Mouse (Mus musculus): Measurements from ENCODE around the gene Duox1.
"Not testable (repeated sequence)": the region's sequence is repeated elsewhere in the genome, so short reads cannot be mapped to it uniquely, and the experiment has no call there.

Gene Duox1

GRCm38 (mm10) chr2:122374012-122374411, 58.5 kb downstream of the Duox1 start:
- no peak for DNase-seq (ENCODE audit: low read depth in 1 of 2, low spot score in 2 of 2)

DNA sequence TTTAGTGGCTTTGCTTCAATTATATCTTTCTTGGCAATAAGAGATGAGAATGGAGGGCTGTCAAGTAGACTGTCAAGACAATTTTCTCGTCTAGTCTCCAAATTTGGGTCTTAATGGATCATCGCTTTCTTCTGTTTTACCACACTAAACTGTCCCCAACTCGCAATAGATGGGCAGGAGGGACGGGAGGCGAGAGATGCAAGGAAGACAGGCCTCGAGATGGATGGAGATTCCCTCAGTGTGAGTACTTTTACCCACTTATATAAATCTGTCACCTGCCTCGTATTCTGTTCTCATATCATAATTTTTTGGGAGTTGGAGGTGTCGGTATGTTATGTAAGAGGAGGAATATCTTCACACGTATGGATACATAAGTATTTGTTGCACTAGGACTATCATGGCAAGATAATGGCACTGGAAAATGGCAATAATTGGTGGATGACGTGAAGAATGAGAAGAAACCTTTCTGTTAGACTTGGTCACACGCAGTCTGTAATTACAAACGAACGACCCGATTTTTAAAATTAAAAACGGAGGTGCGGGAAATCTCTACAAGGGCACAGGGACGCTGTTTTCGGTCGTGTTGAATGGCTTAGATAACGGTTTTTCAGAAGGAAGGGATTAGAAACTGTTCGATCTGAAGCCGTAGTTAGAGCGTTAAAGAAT, 59.3 kb downstream of the Duox1 start:
- DNase-seq (ENCODE audit: low read depth in 1 of 2, low spot score in 2 of 2): no peak

DNA sequence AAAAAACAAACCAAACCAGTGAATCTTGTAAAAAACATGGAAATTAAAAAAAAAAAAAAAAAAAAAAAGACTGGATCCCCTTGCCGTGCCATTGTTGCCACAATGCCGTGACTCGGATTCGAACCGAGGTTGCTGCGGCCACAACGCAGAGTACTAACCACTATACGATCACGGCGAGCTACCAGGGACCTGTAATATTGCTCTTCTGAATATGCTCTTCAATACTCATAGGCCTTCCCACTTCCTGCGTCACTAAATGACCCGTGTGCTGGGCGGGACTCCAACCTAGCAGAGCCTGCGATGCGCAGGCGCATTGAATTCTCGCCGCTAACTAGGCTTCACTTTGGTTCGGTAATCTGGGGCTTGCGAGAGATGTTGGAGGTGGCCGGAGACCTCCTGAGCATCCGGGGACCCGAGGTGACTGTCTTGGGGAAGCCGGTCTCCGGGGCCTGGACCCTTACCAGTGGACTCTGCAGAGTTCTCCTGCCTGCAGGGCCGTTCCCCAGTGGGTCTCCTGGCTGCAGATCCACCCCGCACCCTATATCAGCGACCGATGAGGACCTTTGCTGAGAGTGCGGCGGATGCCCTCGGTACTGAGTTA, 60.0 kb downstream of the Duox1 start:
- peak; percentile 92 for DNase-seq (ENCODE audit: low read depth in 1 of 2, low spot score in 2 of 2)

- DNase-seq (ENCODE audit: low read depth in 1 of 2, low spot score in 2 of 2): peak in 1 of 2 experiments; percentile 27
Observed at GRCm38 (mm10) chr2:122376041-122376561, 60.6 kb downstream of the Duox1 start.

- peak; percentile 96 to 99 for DNase-seq (ENCODE audit: low read depth in 1 of 2, low spot score in 2 of 2)
Observed at GRCm38 (mm10) chr2:122377215-122377674, 61.8 kb downstream of the Duox1 start.

DNA sequence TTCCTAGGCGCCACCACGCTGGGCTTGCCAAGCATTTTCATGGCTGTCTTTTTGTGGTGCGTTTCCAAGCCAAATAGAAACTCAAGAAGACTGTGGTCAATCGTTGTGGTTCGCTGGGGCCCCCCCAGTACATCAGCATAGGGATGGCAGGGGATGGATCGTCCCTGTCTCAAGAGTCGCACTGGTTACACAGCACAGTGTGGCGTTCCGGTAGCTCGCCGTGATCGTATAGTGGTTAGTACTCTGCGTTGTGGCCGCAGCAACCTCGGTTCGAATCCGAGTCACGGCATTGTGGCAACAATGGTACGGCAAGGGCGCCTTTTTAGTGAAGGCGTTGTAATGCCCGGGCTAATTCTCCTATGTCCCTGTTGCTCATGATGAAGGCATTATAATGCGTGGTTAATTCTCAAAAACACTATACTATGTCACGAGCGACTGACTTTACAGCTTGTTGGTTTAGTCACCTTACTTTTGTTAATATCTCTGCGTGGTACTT, 62.3 kb downstream of the Duox1 start:
- DNase-seq (ENCODE audit: low read depth in 1 of 2, low spot score in 2 of 2): peak in 1 of 2 experiments; percentile 75

GRCm38 (mm10) chr2:122378421-122379291, 63.2 kb downstream of the Duox1 start:
- no peak for DNase-seq (ENCODE audit: low read depth in 1 of 2, low spot score in 2 of 2)

GRCm38 (mm10) chr2:122379292-122379650, 63.8 kb downstream of the Duox1 start:
- no peak for DNase-seq (ENCODE audit: low read depth in 1 of 2, low spot score in 2 of 2)

DNA sequence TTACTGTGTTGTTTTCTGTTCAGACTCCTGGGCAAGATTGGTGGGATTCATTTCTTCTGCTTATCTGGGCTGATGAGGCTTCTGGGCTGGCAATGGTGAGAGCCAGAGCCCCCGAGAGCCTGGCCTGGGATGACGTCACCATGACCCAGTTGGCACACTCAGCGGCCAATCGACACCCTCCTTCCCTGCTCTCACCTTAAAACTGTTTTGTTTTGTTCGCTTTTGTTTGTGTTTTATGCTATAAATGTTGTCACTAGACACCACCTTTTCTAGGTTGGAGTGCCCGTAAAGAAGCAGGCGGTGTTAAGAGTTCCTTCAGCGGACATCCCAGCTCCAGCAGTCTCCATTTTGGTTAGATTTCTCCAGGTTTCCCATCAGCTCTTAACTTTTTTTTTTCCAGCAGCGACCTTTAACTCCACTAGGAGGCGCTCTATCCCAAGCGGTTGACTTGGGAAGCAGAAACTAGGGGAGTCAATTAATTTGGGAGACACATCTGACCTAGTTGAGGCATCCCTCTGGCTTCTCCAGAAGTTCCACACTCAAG, 65.4 kb downstream of the Duox1 start:
- peak in 1 of 2 experiments; percentile 40 for DNase-seq (ENCODE audit: low read depth in 1 of 2, low spot score in 2 of 2)

- no peak for DNase-seq (ENCODE audit: low read depth in 1 of 2, low spot score in 2 of 2)
Observed at GRCm38 (mm10) chr2:122381329-122382103, 66.0 kb downstream of the Duox1 start.

- no peak for DNase-seq (ENCODE audit: low read depth in 1 of 2, low spot score in 2 of 2)
Observed at GRCm38 (mm10) chr2:122382121-122382520, 66.6 kb downstream of the Duox1 start.

GRCm38 (mm10) chr2:122385095-122385494, 69.6 kb downstream of the Duox1 start:
- no peak for DNase-seq (ENCODE audit: low read depth in 1 of 2, low spot score in 2 of 2)

GRCm38 (mm10) chr2:122387135-122387534, 71.7 kb downstream of the Duox1 start:
- not testable (repeated sequence) for DNase-seq (ENCODE audit: low read depth in 1 of 2, low spot score in 2 of 2)

DNA sequence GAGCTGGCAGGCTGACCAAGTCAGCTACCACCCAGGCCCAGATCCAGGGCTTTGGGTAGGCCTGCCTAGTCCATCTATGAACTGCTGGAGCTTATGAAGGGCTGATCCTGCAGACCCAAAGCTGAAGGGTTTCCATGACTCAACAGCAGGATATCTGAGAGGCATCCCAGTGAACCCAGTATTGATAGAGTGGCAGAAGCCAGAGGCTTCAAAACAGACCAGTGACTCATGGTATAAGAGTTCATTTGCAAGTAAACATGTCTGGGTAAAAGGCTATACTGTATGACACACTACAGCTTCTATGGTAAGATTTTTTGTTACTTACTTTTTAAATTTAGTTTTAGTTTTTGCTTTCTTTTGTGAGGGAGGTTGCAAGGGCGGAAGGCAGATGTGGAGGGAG, 80.7 kb downstream of the Duox1 start:
- no peak for DNase-seq (ENCODE audit: low read depth in 1 of 2, low spot score in 2 of 2)
